Mouse (Mus musculus) layer of hippocampus, adult 8-10 months (tissue): ENCODE data around the gene Tmem256. TPM values are rescaled to one million over a fixed set of nuclear protein-coding genes. Genes with fewer than 3 reads are reported as not detected.

Experiments
- DNase-seq, 2 experiments: peaks; one replicate each; pipeline ENCODE4 v3.0.0; 2022; ENCODE audit warnings: low spot score in 2 of 2
- total RNA-seq, 4 experiments: library from RNA; stranded (reverse); gene quantifications; 2 replicates each; pipeline ENCODE4 v1.2.4; 2022

The Tmem256 gene
- total RNA-seq = 100 to 1,000 TPM; 113 to 131 (median 121) TPM

DNA sequence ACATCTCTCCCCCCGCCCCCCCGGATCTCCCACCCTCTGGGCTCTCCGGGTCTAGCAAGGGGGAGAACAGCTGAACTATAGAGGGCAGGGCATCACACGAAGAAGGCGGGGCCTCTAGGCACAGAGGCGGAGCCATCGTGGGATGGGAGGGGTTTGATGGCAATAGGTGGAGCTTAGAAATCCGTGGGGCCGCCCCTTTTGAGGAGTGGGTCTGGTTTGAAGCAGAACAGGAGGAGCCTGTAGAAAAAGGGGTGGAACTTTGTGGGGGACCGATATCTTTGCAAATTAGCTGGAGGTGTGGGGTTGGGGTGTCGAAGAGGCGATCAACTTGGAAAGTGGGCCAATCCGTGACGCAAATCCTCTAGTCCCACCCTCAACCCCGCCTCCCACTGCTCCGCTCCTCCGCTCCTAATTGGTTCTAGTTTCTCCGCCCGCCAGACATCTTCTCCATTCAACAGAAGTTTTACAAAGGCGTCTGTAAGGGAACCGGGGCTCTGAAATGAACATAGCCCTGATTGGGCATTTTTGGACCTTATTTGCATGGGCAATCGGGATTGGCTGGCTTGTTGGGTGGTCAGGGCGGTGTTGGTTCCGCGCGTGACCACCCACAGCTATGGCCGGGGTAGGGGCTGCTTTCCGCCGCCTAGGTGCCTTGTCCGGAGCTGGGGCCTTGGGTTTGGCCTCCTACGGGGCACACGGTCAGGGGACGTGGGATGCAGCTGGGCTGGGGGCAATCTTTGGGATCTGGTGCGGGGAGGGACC lies at the start of gene Tmem256:
Tmem256 (plus strand) TSS at position 563 of the 762 bp plus-strand sequence.
- peak; percentile 97 to 99 for DNase-seq

- no peak for DNase-seq
These were observed 48.9 kb upstream of the Tmem256 start for GRCm38 (mm10) chr11:69789431-69789830.

DNA sequence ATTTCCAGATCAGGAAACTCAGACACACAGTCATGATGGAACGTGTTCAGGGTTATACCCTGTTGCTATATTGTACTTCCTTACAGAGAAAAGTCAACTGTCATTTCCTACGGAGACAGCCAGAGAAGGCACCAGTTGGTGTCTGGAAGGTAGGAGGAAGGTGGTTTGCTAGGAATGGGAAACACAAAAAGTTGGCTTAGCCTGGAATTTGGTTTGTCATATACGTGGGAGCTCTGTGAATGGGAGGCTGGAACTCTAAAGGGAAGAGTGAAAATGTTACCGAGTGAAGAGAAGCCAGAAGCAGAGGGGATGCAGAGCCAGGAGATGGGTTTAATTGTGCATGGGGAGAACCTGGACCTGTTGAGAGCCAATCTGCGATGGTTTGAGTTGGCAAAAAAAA lies 46.9 kb upstream of the Tmem256 start:
- no peak for DNase-seq

DNA sequence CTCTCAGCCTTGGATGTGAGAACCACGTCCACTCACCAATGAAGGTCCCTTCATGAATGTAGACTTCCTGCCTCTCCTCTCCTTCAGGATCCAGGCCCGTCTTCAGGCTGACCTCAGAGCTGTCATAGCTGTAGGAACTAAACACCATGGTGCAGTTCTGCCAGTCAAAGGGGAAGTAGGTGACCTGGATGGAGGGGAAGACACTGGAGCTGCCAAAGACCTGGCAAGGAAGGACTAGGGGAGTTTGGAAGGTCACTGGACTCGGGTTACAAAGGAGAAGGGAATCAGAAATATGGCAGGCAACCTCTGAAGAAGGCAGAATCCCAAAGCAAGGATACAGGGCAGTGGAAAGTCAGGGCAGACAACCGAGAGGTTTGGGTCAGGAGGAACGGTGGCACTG lies 44.9 kb upstream of the Tmem256 start:
- DNase-seq = no peak

DNA sequence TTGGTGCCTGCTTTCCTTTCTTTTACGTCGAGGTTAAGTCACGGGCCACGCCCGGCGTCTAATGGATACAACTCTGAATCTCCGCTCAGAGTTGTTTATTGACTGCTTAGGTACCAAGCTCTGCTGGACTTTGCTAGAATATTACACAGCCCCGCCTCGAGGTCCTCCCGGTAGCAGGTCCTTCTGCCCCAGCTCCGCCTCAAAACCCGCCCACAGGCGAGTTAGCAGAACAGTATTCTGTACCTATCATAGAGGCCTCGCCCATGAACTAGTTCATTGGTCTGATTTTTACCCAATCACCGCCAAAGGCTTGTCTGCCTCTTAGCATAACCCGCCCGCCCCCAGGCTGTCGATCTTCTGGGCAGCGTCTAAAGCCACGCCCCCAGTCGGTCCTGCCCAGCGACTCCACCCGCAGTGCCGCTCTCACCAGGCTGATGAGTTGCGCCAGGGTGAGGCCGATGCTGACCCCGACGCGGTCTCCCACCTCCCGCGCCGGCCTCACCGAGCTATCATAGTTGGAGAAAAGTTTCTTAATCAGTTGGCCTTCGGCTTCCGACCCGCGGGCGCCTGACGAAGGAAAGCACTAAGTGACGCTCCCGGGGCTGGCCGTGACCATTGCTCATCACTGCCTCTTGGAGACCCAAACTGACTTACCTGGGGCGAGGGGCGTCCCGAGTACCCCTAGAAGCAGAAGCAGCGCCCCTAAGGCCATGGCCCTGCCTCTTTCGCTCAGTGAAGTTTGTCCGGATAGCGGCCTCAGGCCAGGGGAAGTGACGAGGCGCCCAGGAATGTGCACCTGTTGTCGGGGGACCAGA lies 42.9 kb upstream of the Tmem256 start, which contains the start of gene Chrnb1:
Chrnb1 (minus strand) TSS at position 776 of the 815 bp plus-strand sequence.
- peak; percentile 88 to 93 for DNase-seq

- no peak for DNase-seq
These were observed 42.3 kb upstream of the Tmem256 start for GRCm38 (mm10) chr11:69795983-69796435.

DNA sequence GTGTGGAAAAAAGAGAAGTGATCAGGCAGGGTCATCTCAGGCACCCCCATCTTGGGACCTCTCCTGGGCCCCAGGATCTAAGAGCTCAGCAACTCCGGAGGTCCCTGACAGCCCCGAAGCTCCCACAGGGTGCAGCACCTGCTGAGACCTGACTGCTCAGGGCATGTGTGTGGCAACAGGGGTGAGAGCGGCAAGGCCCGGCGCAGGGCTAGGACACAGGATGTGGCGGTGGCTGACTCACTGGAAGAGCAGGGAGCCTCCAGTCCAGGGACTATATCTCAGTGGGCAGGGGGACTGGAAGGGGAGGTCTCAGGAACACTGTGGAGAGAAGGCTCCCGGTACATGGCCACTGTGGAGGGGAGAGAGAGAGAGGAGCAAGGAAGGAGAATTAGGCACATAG lies 40.4 kb upstream of the Tmem256 start:
- DNase-seq = no peak

DNA sequence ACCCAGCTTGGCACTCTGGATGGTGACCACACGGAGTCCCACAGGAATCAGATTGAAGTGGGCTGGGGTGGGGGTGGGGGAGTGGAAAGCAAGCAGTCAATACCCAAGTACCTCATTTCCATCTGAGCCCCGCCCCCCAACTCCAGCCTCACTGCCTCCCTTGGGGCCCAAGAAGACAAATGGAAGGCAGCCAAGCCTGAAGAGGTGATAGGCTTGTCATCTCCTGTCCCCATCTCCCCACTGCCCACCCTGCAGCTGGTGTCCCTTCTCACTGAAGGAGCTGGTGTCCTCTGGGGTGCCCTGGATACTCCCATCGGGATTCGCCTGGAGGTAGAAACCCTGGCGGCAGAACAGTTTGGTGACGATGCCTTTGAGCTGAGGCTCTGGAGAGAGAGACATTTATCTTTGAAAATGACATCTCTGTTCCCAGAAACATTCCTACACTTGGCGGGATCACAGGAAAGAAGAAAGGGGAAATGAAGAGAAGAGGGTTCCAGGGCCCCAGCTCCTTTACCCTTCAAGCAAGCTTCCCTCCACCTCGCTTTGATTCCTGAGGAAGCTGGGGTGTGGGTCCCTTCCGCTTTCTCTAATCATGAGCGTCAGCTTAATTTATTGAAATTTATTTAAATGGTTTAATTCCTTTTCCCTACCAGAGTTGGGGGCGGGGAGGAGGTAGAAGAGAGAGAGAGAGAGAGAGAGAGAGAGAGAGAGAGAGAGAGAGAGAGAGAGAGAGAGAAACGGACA lies 38.7 kb upstream of the Tmem256 start:
- DNase-seq = no peak

DNA sequence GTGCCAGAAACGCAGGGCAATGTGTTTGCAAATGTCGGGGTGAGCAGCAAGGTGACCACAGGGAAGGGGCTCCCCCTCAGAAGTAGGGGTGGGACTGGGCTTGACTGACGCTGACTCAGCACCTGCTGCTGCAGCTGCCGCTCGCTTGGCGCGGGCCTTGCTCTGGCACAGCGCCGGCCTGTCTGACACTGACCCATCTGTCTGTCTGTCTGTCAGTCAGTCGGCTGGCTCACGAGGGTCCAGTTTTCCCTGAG lies 38.2 kb upstream of the Tmem256 start:
- peak in 1 of 2 experiments; percentile 39 for DNase-seq

DNA sequence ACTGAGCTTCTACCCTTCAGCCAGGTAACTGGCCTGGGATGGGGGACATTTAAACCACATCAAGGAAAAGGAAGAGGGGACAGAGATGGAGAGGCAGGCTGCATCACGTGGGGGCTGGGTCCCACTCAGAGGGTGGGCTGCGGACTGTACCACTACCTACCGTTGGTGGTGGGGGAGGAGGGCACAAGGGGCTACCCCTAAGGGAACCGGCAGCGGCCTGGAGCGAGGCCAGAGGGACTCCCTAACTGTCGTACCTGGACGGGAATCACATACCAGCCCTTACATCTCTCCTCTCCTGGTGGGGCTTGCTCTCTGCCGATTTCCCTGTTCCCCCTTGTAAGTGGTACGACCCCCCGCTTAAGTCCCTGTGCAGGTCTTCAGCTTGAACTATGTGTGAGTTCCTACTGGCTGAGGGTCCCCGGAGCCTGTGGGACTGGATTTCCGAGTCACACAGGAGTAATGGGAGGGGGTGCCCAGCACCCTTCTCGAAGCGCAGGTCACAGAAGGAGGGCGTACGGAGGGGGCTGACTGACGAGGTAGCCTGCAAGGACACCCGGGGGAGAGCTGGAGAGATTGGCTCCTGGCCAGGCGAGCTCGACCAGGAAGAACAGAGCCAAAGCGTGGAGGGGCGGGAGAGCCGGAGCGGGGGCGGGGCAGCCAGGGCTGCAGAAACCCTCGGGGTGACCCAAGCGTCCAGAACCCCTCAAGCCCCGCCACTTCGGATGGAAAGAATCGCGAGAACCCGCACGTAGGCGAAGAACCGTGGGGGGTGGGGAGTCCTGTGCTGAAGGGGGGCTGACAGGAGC lies 37.7 kb upstream of the Tmem256 start:
- peak in 1 of 2 experiments; percentile 25 for DNase-seq

- DNase-seq = no peak
These were observed 36.8 kb upstream of the Tmem256 start, which contains the start of gene Fgf11 for GRCm38 (mm10) chr11:69801379-69801977. Gene Fgf11 (minus strand): TSS chr11:69801857.

- peak; percentile 53 to 66 for DNase-seq
These were observed 35.6 kb upstream of the Tmem256 start for GRCm38 (mm10) chr11:69802648-69803105.

DNA sequence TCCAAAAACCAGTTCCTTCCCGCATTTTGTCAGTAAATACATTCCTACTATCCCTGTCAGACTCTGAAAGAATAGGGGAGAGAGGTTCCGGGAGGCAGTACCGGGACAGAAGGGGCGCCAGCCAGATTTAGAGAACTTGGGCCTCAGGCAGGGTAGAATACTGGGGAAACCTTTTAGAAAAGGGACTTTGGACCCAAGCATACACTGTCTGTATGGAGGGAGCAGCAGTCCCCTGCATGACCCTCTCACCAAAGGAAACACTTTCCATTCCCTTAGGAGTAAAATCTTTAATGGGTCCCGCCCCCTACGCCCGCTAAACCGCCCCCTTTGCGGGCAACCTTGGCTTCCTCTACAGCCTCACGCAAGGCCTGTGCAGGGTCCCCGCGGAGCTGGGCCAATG lies 35.0 kb upstream of the Tmem256 start:
- no peak for DNase-seq

DNA sequence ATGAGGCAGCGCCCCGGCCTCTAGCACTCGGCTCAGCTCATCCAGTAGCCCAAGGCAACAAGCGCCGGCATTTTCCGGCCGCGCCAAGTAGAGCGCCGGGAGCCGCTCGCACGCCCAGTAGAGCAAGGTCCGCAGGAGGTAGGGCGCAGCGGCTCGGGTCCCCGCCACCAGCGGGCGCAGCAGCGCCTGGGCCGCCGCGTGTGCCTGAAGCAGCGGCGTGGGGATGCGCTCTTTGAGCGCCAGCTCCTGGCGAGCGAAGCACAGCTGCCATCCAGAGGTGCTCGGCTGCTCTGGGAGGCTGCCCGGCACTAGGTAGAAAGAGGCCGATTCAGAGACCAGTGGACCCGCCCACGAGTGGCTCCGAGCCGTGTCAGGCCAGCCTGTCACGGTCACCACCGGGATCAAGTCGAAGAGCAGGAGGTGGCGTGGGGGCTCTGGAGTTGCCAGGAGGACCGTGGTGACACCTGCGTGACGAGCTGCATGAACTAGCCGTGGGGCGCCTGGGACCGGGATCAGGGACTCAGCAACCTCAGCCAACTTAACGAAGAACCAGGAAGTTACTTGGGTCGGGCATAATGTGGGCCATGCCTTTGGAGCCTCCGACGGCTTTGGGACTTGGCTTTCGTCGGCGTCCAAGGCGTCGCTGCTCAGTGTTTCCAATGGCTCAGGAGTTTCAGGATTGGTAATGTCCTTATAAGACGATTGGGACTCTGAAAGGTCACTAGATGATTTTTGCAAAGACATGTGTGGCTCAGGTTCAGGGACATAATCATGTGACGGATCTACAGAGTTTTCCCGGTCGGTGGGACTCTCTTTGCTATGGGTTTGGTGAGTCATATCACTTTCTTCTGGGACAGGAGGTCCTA lies 34.3 kb upstream of the Tmem256 start:
- DNase-seq = peak in 1 of 2 experiments; percentile 60

- DNase-seq = no peak
These were observed 33.7 kb upstream of the Tmem256 start for GRCm38 (mm10) chr11:69804652-69804940.

DNA sequence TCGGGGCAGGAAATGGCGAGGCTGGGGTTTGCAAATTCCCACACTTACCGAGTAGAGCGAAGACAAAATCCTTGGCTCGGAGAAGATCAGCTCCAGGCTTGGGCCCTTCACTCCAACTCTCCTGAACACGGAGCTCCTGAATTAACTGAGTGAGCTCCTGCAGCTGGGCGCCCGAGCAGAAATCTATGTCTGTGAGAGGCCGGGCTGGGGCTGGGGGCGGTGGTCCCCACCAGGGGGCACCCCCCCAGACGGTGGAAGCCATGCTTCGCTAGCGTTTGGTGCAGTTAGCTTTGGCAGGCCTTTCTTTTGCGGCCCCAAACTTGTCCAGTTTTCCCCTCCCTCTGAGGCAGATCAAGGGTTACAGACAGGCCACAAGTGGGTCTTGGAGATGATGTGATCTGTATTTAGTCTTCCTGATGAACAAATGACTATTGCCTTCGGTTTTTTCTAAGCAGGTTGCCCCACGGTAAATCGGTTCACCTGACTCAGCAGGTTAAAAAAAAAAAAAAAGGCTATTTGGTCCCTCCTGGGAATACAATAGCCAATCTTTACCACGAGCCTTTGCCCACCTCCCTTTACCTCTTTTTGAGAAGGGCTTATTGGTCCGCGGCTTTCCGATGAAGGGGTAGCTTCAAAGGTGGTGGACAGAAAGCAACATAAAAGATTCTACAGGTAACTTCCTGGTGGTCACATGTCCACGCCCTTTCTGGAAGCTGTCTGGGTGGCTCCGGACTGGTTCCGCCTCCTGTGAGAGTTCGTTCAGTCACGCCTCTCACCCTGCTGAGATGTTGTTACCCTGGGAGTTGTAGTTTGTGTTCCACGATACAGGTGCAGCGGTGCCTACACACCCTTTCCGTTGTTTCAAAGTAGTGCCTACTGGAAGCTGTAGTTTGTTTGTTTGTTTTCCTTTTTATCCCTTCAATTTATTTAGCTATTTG lies 33.1 kb upstream of the Tmem256 start, which contains the start of gene Tmem102:
Tmem102 (minus strand) TSS at position 653 of the 938 bp plus-strand sequence.
- no peak for DNase-seq

- DNase-seq = no peak
These were observed 31.9 kb upstream of the Tmem256 start for GRCm38 (mm10) chr11:69806378-69806777.

DNA sequence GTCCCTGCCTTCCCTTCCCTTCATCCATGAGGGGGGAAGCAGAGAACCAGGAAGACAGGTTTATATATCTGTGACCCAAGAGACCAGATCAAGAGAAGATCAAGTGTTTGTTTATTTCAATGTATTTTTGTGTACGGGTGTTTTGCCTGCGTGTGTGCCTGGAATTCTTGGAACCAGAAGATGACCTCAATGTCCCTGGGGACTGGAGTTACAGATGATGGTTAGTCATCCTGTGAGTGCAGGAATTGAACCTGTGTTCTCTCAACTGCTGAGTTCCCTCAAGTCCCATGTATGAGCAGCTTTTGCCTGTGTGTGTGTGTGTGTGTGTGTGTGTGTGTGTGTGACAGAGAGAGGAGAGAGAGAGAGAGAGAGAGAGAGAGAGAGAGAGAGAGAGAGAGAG lies 30.7 kb upstream of the Tmem256 start:
- DNase-seq = no peak
